Mouse (Mus musculus): ENCODE results near the gene Cx3cl1. TPM values are rescaled to one million over a fixed set of nuclear protein-coding genes. Genes with fewer than 3 reads are reported as not detected.

Cx3cl1 gene
- polyA plus RNA-seq, 1 experiment from 2014 or later, result 9.4 TPM

DNA sequence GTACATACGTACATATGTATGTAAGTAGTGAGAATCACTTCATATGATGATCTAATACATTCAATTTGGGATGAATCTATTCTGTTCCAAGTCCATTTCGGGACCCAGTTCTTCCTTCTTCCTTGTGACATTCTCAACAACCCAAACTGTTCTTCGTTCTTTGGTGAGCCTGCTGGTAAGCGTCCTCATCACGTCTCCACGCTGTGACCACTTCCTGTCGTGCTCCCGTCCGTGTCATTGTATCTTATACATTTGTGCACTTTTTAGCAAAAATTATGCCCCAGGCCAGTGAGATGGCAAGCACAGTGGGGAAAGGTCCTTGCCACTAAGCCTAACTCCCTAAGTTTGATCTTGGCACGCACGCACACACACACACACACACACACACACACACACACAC, 46.1 kb downstream of the Cx3cl1 start:
- DNase-seq (ENCODE audit: low spot score, missing footprints) (peak; percentile 19), ATAC-seq (ENCODE audit: low FRiP score) (no peak)
- no peaks in the 10 kb centered on the region for H3K4me1 ChIP-seq (ENCODE audit: control insufficient read depth, insufficient read depth, low read length)
- 94% methylated on average over 11 of the region's 11 CpGs for WGBS
- H3K4me2 ChIP-seq, result no peak overlapping the region
- no peak overlapping the region for H3K9ac ChIP-seq (ENCODE audit: low read length)
- no peaks in the 10 kb centered on the region for H3K27me3 ChIP-seq (ENCODE audit: control insufficient read depth, insufficient read depth, low read length)
- H3K27ac ChIP-seq (ENCODE audit: low read depth, low read length), result no peak overlapping the region
- peaks cover 4% of the 10 kb centered on the region for H3K36me3 ChIP-seq (ENCODE audit: control insufficient read depth, insufficient read depth, low read length)
- H3K4me3 ChIP-seq (ENCODE audit: low read depth, low read length), result no peak overlapping the region
- no peaks in the 10 kb centered on the region for H3K9me3 ChIP-seq (ENCODE audit: control insufficient read depth, low read length)

GRCm38 (mm10) chr8:94819671-94820179, 47.9 kb downstream of the Cx3cl1 start:
- no peak for ATAC-seq (ENCODE audit: low FRiP score)
- Histone ChIP-seq H3K4me1 (ENCODE audit: control insufficient read depth, insufficient read depth, low read length) (no peaks in the 10 kb centered on the region), H3K4me3 (ENCODE audit: low read depth, low read length) (no peak overlapping the region), H3K27me3 (ENCODE audit: control insufficient read depth, insufficient read depth, low read length) (no peaks in the 10 kb centered on the region), H3K27ac (ENCODE audit: low read depth, low read length) (no peak overlapping the region), H3K4me2 (no peak overlapping the region), H3K9ac (ENCODE audit: low read length) (no peak overlapping the region), H3K9me3 (ENCODE audit: control insufficient read depth, low read length) (no peaks in the 10 kb centered on the region), H3K36me3 (ENCODE audit: control insufficient read depth, insufficient read depth, low read length) (peaks cover 6% of the 10 kb centered on the region)
- 80% methylated on average over 6 of the region's 6 CpGs for WGBS
- peak; percentile 39 for DNase-seq (ENCODE audit: low spot score, missing footprints)

DNA sequence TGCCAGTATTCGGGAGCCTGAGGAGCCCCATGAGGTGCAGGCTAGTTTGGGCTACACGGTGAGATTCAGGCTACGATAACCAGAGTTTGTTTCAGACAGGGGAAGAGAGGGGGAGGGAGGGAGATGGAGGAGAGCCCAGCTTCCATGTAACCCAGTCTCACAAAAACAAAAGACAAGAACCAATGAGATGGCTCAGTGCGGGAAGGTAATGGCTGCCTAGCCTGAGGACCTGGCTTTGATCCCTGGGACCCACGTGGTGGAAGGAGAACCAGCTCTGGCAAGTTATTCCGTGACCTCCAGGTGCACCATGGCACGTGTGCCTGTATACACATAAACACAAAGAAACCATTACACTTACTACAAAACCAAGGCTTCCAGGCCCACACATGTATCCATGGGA, 48.7 kb downstream of the Cx3cl1 start:
- no peak overlapping the region for H3K4me3 ChIP-seq (ENCODE audit: low read depth, low read length)
- no peaks in the 10 kb centered on the region for H3K4me1 ChIP-seq (ENCODE audit: control insufficient read depth, insufficient read depth, low read length)
- peaks cover 6% of the 10 kb centered on the region for H3K36me3 ChIP-seq (ENCODE audit: control insufficient read depth, insufficient read depth, low read length)
- no peaks in the 10 kb centered on the region for H3K9me3 ChIP-seq (ENCODE audit: control insufficient read depth, low read length)
- H3K9ac ChIP-seq (ENCODE audit: low read length), result 0 out of 2 replicates have a peak overlapping the region, but pooled peaks have one; percentile 5
- H3K27me3 ChIP-seq (ENCODE audit: control insufficient read depth, insufficient read depth, low read length), result no peaks in the 10 kb centered on the region
- no peak overlapping the region for H3K4me2 ChIP-seq
- H3K27ac ChIP-seq (ENCODE audit: low read depth, low read length), result no peak overlapping the region
- no peak for ATAC-seq (ENCODE audit: low FRiP score)
- WGBS, result 89% methylated on average over 7 of the region's 7 CpGs
- DNase-seq (ENCODE audit: low spot score, missing footprints), result peak; percentile 56

- H3K36me3 ChIP-seq (ENCODE audit: control insufficient read depth, insufficient read depth, low read length), result peaks cover 6% of the 10 kb centered on the region
- no peaks in the 10 kb centered on the region for H3K27me3 ChIP-seq (ENCODE audit: control insufficient read depth, insufficient read depth, low read length)
- WGBS, result 78% methylated on average over 2 of the region's 2 CpGs
- no peak overlapping the region for H3K4me3 ChIP-seq (ENCODE audit: low read depth, low read length)
- no peak for DNase-seq (ENCODE audit: low spot score, missing footprints)
- H3K4me2 ChIP-seq, result no peak overlapping the region
- no peak overlapping the region for H3K9ac ChIP-seq (ENCODE audit: low read length)
- no peaks in the 10 kb centered on the region for H3K9me3 ChIP-seq (ENCODE audit: control insufficient read depth, low read length)
- no peak for ATAC-seq (ENCODE audit: low FRiP score)
- H3K27ac ChIP-seq (ENCODE audit: low read depth, low read length), result no peak overlapping the region
- no peaks in the 10 kb centered on the region for H3K4me1 ChIP-seq (ENCODE audit: control insufficient read depth, insufficient read depth, low read length)
Observed at GRCm38 (mm10) chr8:94821381-94821780, 49.6 kb downstream of the Cx3cl1 start.

- no peaks in the 10 kb centered on the region for H3K4me1 ChIP-seq (ENCODE audit: control insufficient read depth, insufficient read depth, low read length)
- 79% methylated on average over 23 of the region's 23 CpGs for WGBS
- no peaks in the 10 kb centered on the region for H3K9me3 ChIP-seq (ENCODE audit: control insufficient read depth, low read length)
- peaks cover 10% of the 10 kb centered on the region for H3K36me3 ChIP-seq (ENCODE audit: control insufficient read depth, insufficient read depth, low read length)
- H3K4me2 ChIP-seq, result no peak overlapping the region
- ATAC-seq (ENCODE audit: low FRiP score) (peak; percentile 50; the same call in 1 of the 2 replicates), DNase-seq (ENCODE audit: low spot score, missing footprints) (peak; percentile 91)
- no peak overlapping the region for H3K27ac ChIP-seq (ENCODE audit: low read depth, low read length)
- no peak overlapping the region for H3K4me3 ChIP-seq (ENCODE audit: low read depth, low read length)
- no peaks in the 10 kb centered on the region for H3K27me3 ChIP-seq (ENCODE audit: control insufficient read depth, insufficient read depth, low read length)
- H3K9ac ChIP-seq (ENCODE audit: low read length), result no peak overlapping the region
Observed at GRCm38 (mm10) chr8:94822637-94823560, 51.1 kb downstream of the Cx3cl1 start.

DNA sequence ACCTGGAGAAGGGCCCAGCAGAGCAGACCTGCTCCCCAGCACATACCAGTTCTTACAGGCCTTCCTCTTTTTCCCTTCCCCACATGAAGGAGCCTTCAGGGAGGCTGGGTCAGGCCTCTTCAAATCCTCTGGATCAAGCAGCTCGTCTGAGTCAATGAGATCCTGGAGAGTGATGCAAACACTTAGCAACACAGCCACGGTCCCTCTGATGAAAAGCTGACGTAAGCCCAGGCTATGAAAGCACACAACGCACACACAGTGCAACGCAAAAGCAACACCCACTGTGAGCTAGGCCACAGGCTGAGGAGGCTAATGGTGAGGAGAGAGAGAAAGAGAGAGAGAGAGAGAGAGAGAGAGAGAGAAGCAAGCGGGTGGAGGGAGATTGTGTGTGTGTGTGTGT, 53.4 kb downstream of the Cx3cl1 start:
- no peak overlapping the region for H3K4me2 ChIP-seq
- ATAC-seq (ENCODE audit: low FRiP score) (no peak), DNase-seq (ENCODE audit: low spot score, missing footprints) (no peak)
- no peaks in the 10 kb centered on the region for H3K9me3 ChIP-seq (ENCODE audit: control insufficient read depth, low read length)
- H3K4me1 ChIP-seq (ENCODE audit: control insufficient read depth, insufficient read depth, low read length), result no peaks in the 10 kb centered on the region
- peaks cover 13% of the 10 kb centered on the region for H3K36me3 ChIP-seq (ENCODE audit: control insufficient read depth, insufficient read depth, low read length)
- 88% methylated on average over 6 of the region's 6 CpGs for WGBS
- no peaks in the 10 kb centered on the region for H3K27me3 ChIP-seq (ENCODE audit: control insufficient read depth, insufficient read depth, low read length)
- H3K4me3 ChIP-seq (ENCODE audit: low read depth, low read length), result no peak overlapping the region
- H3K27ac ChIP-seq (ENCODE audit: low read depth, low read length), result no peak overlapping the region
- H3K9ac ChIP-seq (ENCODE audit: low read length), result no peak overlapping the region

DNA sequence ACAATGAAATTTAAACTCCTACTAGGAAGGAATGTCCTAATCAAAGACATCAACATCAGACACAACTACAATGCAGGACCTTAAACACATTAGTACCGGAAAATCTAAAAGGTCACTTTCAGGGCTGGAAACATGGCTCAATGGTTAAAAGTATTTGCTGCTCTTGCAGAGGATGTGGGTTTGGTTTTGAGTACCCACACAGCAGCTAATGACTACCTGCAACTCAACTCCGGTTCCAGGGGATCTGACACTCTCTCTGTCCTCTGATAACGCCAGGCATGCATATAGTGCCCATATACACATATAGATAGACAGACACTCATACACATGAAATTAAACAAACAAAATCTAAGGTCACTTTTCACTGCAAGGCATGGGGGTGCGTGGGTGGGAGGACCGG, 54.4 kb downstream of the Cx3cl1 start:
- Histone ChIP-seq H3K9me3 (ENCODE audit: control insufficient read depth, low read length) (no peaks in the 10 kb centered on the region), H3K9ac (ENCODE audit: low read length) (no peak overlapping the region), H3K36me3 (ENCODE audit: control insufficient read depth, insufficient read depth, low read length) (peaks cover 18% of the 10 kb centered on the region), H3K27me3 (ENCODE audit: control insufficient read depth, insufficient read depth, low read length) (no peaks in the 10 kb centered on the region), H3K4me1 (ENCODE audit: control insufficient read depth, insufficient read depth, low read length) (no peaks in the 10 kb centered on the region), H3K4me2 (no peak overlapping the region), H3K27ac (ENCODE audit: low read depth, low read length) (no peak overlapping the region), H3K4me3 (ENCODE audit: low read depth, low read length) (no peak overlapping the region)
- 94% methylated on average over 5 of the region's 5 CpGs for WGBS
- ATAC-seq (ENCODE audit: low FRiP score) (no peak), DNase-seq (ENCODE audit: low spot score, missing footprints) (no peak)

- no peaks in the 10 kb centered on the region for H3K9me3 ChIP-seq (ENCODE audit: control insufficient read depth, low read length)
- H3K4me1 ChIP-seq (ENCODE audit: control insufficient read depth, insufficient read depth, low read length), result no peaks in the 10 kb centered on the region
- H3K4me3 ChIP-seq (ENCODE audit: low read depth, low read length), result no peak overlapping the region
- no peak overlapping the region for H3K4me2 ChIP-seq
- H3K36me3 ChIP-seq (ENCODE audit: control insufficient read depth, insufficient read depth, low read length), result peaks cover 17% of the 10 kb centered on the region
- H3K9ac ChIP-seq (ENCODE audit: low read length), result no peak overlapping the region
- ATAC-seq (ENCODE audit: low FRiP score) (no peak), DNase-seq (ENCODE audit: low spot score, missing footprints) (peak; percentile 23)
- WGBS, result 94% methylated on average over 6 of the region's 6 CpGs
- H3K27me3 ChIP-seq (ENCODE audit: control insufficient read depth, insufficient read depth, low read length), result no peaks in the 10 kb centered on the region
- H3K27ac ChIP-seq (ENCODE audit: low read depth, low read length), result no peak overlapping the region
Observed at GRCm38 (mm10) chr8:94828284-94828683, 56.5 kb downstream of the Cx3cl1 start.
